Mouse (Mus musculus) embryonic fibroblast, embryonic 13.5 days (primary cell): ENCODE measurements around the gene B4galt1.

Experiments used
- CTCF ChIP-seq: IDR thresholded peaks from 2 replicates; pipeline ENCODE4 v1.5.1; 2011; ENCODE audit warnings: mild to moderate bottlenecking, control low read depth, low read length, moderate library complexity, borderline replicate concordance; ENCODE audit not compliant: insufficient read depth
- POLR2A ChIP-seq: IDR thresholded peaks from 2 replicates; pipeline ENCODE4 v1.6.1; 2011; ENCODE audit warnings: low read depth, mild to moderate bottlenecking, control low read depth, low read length, moderate library complexity

GRCm38 (mm10) chr4:40805401-40805800 is 48.4 kb downstream of the B4galt1 start:
- TF ChIP-seq CTCF (no peak), POLR2A (no peak)
